Mouse (Mus musculus): ENCODE data around the gene Phgr1. TPM values are rescaled to one million over a fixed set of nuclear protein-coding genes. Genes with fewer than 3 reads are reported as not detected.
A peak's percentile ranks its signal among the peaks of the same experiment; 100 is the strongest.

The Phgr1 gene
- total RNA-seq, 2 experiments from 2014 or later: not detected

- intact Hi-C loops (cut with DNase I): loop anchor here (10.0 kb wide), 1 partner anchor 263 kb away; no protein-coding TSS in a partner anchor
- no peak for DNase-seq (ENCODE audit: low spot score in 2 of 2)
Observed at GRCm38 (mm10) chr2:118747301-118747960, 25.1 kb upstream of the Phgr1 start.

- DNase-seq (ENCODE audit: low spot score in 2 of 2): no peak
- intact Hi-C loops (cut with DNase I): loop anchor here (10.0 kb wide), 1 partner anchor 265 kb away; no protein-coding TSS in a partner anchor
Observed at GRCm38 (mm10) chr2:118749341-118749884, 23.2 kb upstream of the Phgr1 start.

GRCm38 (mm10) chr2:118750476-118750875 is 22.1 kb upstream of the Phgr1 start:
- DNase-seq (ENCODE audit: low spot score in 2 of 2): no peak
- intact Hi-C loops (cut with DNase I): no loop called here

GRCm38 (mm10) chr2:118751896-118752791 is 20.4 kb upstream of the Phgr1 start:
- no peak for DNase-seq (ENCODE audit: low spot score in 2 of 2)
- intact Hi-C loops (cut with DNase I): no loop called here

- intact Hi-C loops (cut with DNase I): no loop called here
- DNase-seq (ENCODE audit: low spot score in 2 of 2): no peak
Observed at GRCm38 (mm10) chr2:118752792-118753108, 19.8 kb upstream of the Phgr1 start.

GRCm38 (mm10) chr2:118754143-118754542 is 18.4 kb upstream of the Phgr1 start:
- intact Hi-C loops (cut with DNase I): no loop called here
- no peak for DNase-seq (ENCODE audit: low spot score in 2 of 2)

- DNase-seq (ENCODE audit: low spot score in 2 of 2): no peak
- intact Hi-C loops (cut with DNase I): no loop called here
Observed at GRCm38 (mm10) chr2:118755407-118755806, 17.2 kb upstream of the Phgr1 start.

- DNase-seq (ENCODE audit: low spot score in 2 of 2): no peak
- intact Hi-C loops (cut with DNase I): no loop called here
Observed at GRCm38 (mm10) chr2:118756103-118756502, 16.5 kb upstream of the Phgr1 start.

GRCm38 (mm10) chr2:118759828-118760227 is 12.7 kb upstream of the Phgr1 start:
- DNase-seq (ENCODE audit: low spot score in 2 of 2): peak in 1 of 2 experiments; percentile 68
- intact Hi-C loops (cut with DNase I): loop anchor here (5.0 kb wide), 1 partner anchor 122 kb away; no protein-coding TSS in a partner anchor

GRCm38 (mm10) chr2:118760311-118761025 is 12.1 kb upstream of the Phgr1 start:
- intact Hi-C loops (cut with DNase I): loop anchor here (5.0 kb wide), 1 partner anchor 122 kb away; no protein-coding TSS in a partner anchor
- DNase-seq (ENCODE audit: low spot score in 2 of 2): no peak

- intact Hi-C loops (cut with DNase I): loop anchor here (5.0 kb wide), 1 partner anchor 121 kb away; no protein-coding TSS in a partner anchor
Observed at GRCm38 (mm10) chr2:118761358-118761757, 11.2 kb upstream of the Phgr1 start.

GRCm38 (mm10) chr2:118761906-118762783 is 10.4 kb upstream of the Phgr1 start, which contains the start of gene Ccdc9b:
Gene Ccdc9b, minus strand, starts transcription at chr2:118762661.
- intact Hi-C loops (cut with DNase I): loop anchor here (5.0 kb wide), 1 partner anchor 120 kb away; no protein-coding TSS in a partner anchor
- DNase-seq (ENCODE audit: low spot score in 2 of 2): peak; percentile 82 to 84

More at GRCm38 (mm10) chr2:118761358-118761757, 11.2 kb upstream of the Phgr1 start:
- DNase-seq (ENCODE audit: low spot score in 2 of 2): no peak

- DNase-seq (ENCODE audit: low spot score in 2 of 2): no peak
- intact Hi-C loops (cut with DNase I): loop anchor here (5.0 kb wide), 1 partner anchor 120 kb away; no protein-coding TSS in a partner anchor
Observed at GRCm38 (mm10) chr2:118762784-118763148, 9.8 kb upstream of the Phgr1 start.

GRCm38 (mm10) chr2:118763469-118763868 is 9.1 kb upstream of the Phgr1 start:
- intact Hi-C loops (cut with DNase I): loop anchor here (5.0 kb wide), 1 partner anchor 119 kb away; no protein-coding TSS in a partner anchor
- peak; percentile 57 to 69 for DNase-seq (ENCODE audit: low spot score in 2 of 2)

- intact Hi-C loops (cut with DNase I): loop anchor here (5.0 kb wide), 1 partner anchor 118 kb away; no protein-coding TSS in a partner anchor
- peak; percentile 65 to 69 for DNase-seq (ENCODE audit: low spot score in 2 of 2)
Observed at GRCm38 (mm10) chr2:118764094-118764831, 8.3 kb upstream of the Phgr1 start.

GRCm38 (mm10) chr2:118764875-118765274 is 7.7 kb upstream of the Phgr1 start:
- intact Hi-C loops (cut with DNase I): loop anchor here (5.0 kb wide), 1 partner anchor 117 kb away; no protein-coding TSS in a partner anchor
- no peak for DNase-seq (ENCODE audit: low spot score in 2 of 2)

Measured in left cerebral cortex, postnatal 14 days (tissue).